ENCODE assay signal across 8 mouse cellular contexts in the genomic region with DNA sequence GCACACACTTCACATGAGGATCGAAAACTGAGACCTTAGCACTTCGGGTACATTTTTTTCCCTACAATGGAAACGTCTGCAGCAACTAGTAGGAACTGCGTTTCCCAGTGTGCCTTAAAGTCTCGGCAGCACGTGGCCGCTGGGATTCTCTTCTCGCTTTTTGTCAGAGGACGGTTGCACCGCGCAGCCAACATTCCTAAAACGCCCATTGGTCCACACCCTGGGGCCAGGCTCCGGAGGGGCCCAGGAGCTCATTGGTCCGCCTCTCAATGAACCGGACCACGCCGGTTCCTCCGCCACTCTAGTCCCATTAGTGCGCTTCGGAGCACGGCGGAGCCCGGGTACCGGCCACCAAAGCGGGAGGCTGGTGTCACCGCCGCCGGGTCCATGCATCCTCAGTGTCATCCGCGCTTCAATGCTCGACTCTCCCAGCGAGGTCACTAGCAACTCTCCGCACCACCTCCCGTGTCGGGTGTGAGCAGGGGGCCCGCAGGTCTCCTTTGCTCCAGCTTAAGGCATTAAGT. TPM values are rescaled to one million over a fixed set of nuclear protein-coding genes. Genes with fewer than 3 reads are reported as not detected.
A peak's percentile ranks its signal among the peaks of the same experiment; 100 is the strongest.
DNase-seq lines count a peak whose midpoint lies in the region; ATAC-seq and TF ChIP-seq lines count a peak whose summit lies in the region.

No protein-coding gene starts in this region.

- H3K36me3 ChIP-seq in hindbrain, postnatal 0 days (ENCODE audit: insufficient read depth, low read length): no peaks in the 10 kb centered on the region
- no peaks in the 10 kb centered on the region for H3K36me3 ChIP-seq in macrophage (ENCODE audit: inconsistent target)

- 1% methylated on average over 36 of the region's 36 CpGs for WGBS in hindbrain, postnatal 0 days
- under 1% methylated on average over 36 of the region's 36 CpGs for WGBS in macrophage (ENCODE audit: missing documents)

- DNase-seq in adipocyte (ENCODE audit: low spot score): peak; percentile 94
- peak; percentile 57 to 77 for DNase-seq in gastrocnemius, adult 8-10 months (ENCODE audit: low spot score in 2 of 2)
- DNase-seq in hindbrain, postnatal 0 days (ENCODE audit: low spot score): peak; percentile 95
- DNase-seq in left cerebral cortex, adult 2 months (ENCODE audit: extremely low spot score in 1 of 2, low spot score in 2 of 2): peak; percentile 75 to 79
- DNase-seq in right cerebral cortex, adult 18-20 months: peak; percentile 84
- DNase-seq in urinary bladder, postnatal 25 days (ENCODE audit: low spot score): peak; percentile 73

- H3K4me2 ChIP-seq in hindbrain, postnatal 0 days (ENCODE audit: low read depth, low read length): peak overlapping the region; percentile 67

- no peak for TF ChIP-seq CTCF in hindbrain, postnatal 0 days (IDR thresholded peaks at IDR 0.05; ENCODE audit: low read depth)
- TF ChIP-seq CTCF in left cerebral cortex, adult 2 months (IDR thresholded peaks at IDR 0.05): no peak

- peak overlapping the region; percentile 88 for H3K27ac ChIP-seq in hindbrain, postnatal 0 days
- peak overlapping the region; percentile 81 for H3K27ac ChIP-seq in left cerebral cortex, adult 2 months
- H3K27ac ChIP-seq in macrophage: no peak overlapping the region

- peaks cover 53% of the 10 kb centered on the region for H3K79me2 ChIP-seq in macrophage (ENCODE audit: inconsistent target)

- no peaks in the 10 kb centered on the region for H3K9me3 ChIP-seq in hindbrain, postnatal 0 days (ENCODE audit: low read length)

- intact Hi-C loops in left cerebral cortex, adult 2 months (cut with DNase I): loop anchor here (2.0 kb wide), 1 partner anchor 224 kb away; no protein-coding TSS in a partner anchor

- peak; percentile 52 for ATAC-seq in common myeloid progenitor, adult 5-6 weeks (replicated peaks; ENCODE audit: low read depth, poor library complexity, severe bottlenecking)
- ATAC-seq in hindbrain, postnatal 0 days: peak; percentile 91

- H3K27me3 ChIP-seq in hindbrain, postnatal 0 days (ENCODE audit: insufficient read depth, low read length): no peaks in the 10 kb centered on the region

- peak overlapping the region; percentile 77 for H3K4me3 ChIP-seq in hindbrain, postnatal 0 days (ENCODE audit: low read length)
- peak overlapping the region; percentile 93 for H3K4me3 ChIP-seq in left cerebral cortex, adult 2 months
- peak overlapping the region; percentile 49 for H3K4me3 ChIP-seq in macrophage (ENCODE audit: inconsistent target)

- H3K9ac ChIP-seq in hindbrain, postnatal 0 days (replicated peaks; ENCODE audit: low read length): peak overlapping the region; percentile 97

- H3K4me1 ChIP-seq in hindbrain, postnatal 0 days (ENCODE audit: insufficient read depth, low read length): no peaks in the 10 kb centered on the region

RNA-seq across cellular contexts. Expression of a gene that starts 1.3 kb away (rescaled TPM):
- total RNA-seq in common myeloid progenitor, adult 5-6 weeks (2017): 202 and 215 TPM in 2 replicates
- total RNA-seq in gastrocnemius, adult 8-10 months (2022): 100 to 1,000 TPM; 105 to 912 (median 433) TPM
- total RNA-seq in hindbrain, postnatal 0 days (2014; rRNA removed): 47.6 and 57.5 TPM in 2 replicates
- 30.6 and 35.1 TPM in 2 replicates for polyA plus RNA-seq in hindbrain, postnatal 0 days (2015; fragmentation: Nextera tagmentation; extraction: Ambion mirVana)
- total RNA-seq in left cerebral cortex, adult 2 months (2021): 10 to 100 TPM; 85.7 to 86.1 TPM
- total RNA-seq in macrophage (2018; cell fraction: chromatin; rRNA removed): 10 to 100 TPM in 21 of 26 experiments, 1 to 10 TPM in 5; 7.0 to 52.8 (median 22.2) TPM
- 10 to 100 TPM; 27.3 to 55.4 (median 42.0) TPM for total RNA-seq in macrophage (2018; cell fraction: cytosol; rRNA removed)
- 10 to 100 TPM; 14.4 to 59.7 (median 29.2) TPM for total RNA-seq in macrophage (2018; cell fraction: nucleus; rRNA removed)
- 35.2 to 73.4 TPM (median 38.5 TPM) in 3 replicates for polyA plus RNA-seq in macrophage (2018)

RNA-seq across cellular contexts. Expression of a gene that starts 38.7 kb away (rescaled TPM):
- 60.0 and 65.2 TPM in 2 replicates for total RNA-seq in common myeloid progenitor, adult 5-6 weeks (2017)
- 10 to 100 TPM in 2 of 4 experiments, 1 to 10 TPM in 2; 6.8 to 35.5 (median 20.0) TPM for total RNA-seq in gastrocnemius, adult 8-10 months (2022)
- total RNA-seq in hindbrain, postnatal 0 days (2014; rRNA removed): 18.2 and 19.6 TPM in 2 replicates
- polyA plus RNA-seq in hindbrain, postnatal 0 days (2015; fragmentation: Nextera tagmentation; extraction: Ambion mirVana): 7.1 and 7.5 TPM in 2 replicates
- 10 to 100 TPM; 47.1 to 47.5 TPM for total RNA-seq in left cerebral cortex, adult 2 months (2021)
- 10 to 100 TPM in 19 of 26 experiments, 1 to 10 TPM in 7; 1.4 to 19.3 (median 13.5) TPM for total RNA-seq in macrophage (2018; cell fraction: chromatin; rRNA removed)
- 10 to 100 TPM; 13.5 to 26.2 (median 21.8) TPM for total RNA-seq in macrophage (2018; cell fraction: cytosol; rRNA removed)
- total RNA-seq in macrophage (2018; cell fraction: nucleus; rRNA removed): 10 to 100 TPM in 22 of 26 experiments, 1 to 10 TPM in 4; 4.6 to 31.5 (median 18.1) TPM
- polyA plus RNA-seq in macrophage (2018): 14.5 to 17.0 TPM (median 15.9 TPM) in 3 replicates

RNA-seq across cellular contexts. Expression of a gene that starts 42.8 kb away (rescaled TPM):
- total RNA-seq in common myeloid progenitor, adult 5-6 weeks (2017): 181 and 258 TPM in 2 replicates
- 10 to 100 TPM; 19.8 to 32.6 (median 25.5) TPM for total RNA-seq in gastrocnemius, adult 8-10 months (2022)
- total RNA-seq in hindbrain, postnatal 0 days (2014; rRNA removed): 24.6 and 26.8 TPM in 2 replicates
- polyA plus RNA-seq in hindbrain, postnatal 0 days (2015; fragmentation: Nextera tagmentation; extraction: Ambion mirVana): 59.4 and 64.6 TPM in 2 replicates
- 10 to 100 TPM; 21.0 to 30.7 TPM for total RNA-seq in left cerebral cortex, adult 2 months (2021)
- 10 to 100 TPM in 12 of 26 experiments, 1 to 10 TPM in 14; 2.0 to 22.6 (median 8.2) TPM for total RNA-seq in macrophage (2018; cell fraction: chromatin; rRNA removed)
- 10 to 100 TPM; 18.4 to 41.7 (median 31.5) TPM for total RNA-seq in macrophage (2018; cell fraction: cytosol; rRNA removed)
- total RNA-seq in macrophage (2018; cell fraction: nucleus; rRNA removed): 10 to 100 TPM in 14 of 26 experiments, 1 to 10 TPM in 12; 3.2 to 31.0 (median 10.3) TPM
- polyA plus RNA-seq in macrophage (2018): 30.1 to 131 TPM (median 49.8 TPM) in 3 replicates

RNA-seq across cellular contexts. Expression of a gene that starts 53.9 kb away (rescaled TPM):
- 231 and 281 TPM in 2 replicates for total RNA-seq in common myeloid progenitor, adult 5-6 weeks (2017)
- 10 to 100 TPM; 14.0 to 19.3 (median 18.6) TPM for total RNA-seq in gastrocnemius, adult 8-10 months (2022)
- 15.9 and 21.4 TPM in 2 replicates for total RNA-seq in hindbrain, postnatal 0 days (2014; rRNA removed)
- 51.9 and 52.1 TPM in 2 replicates for polyA plus RNA-seq in hindbrain, postnatal 0 days (2015; fragmentation: Nextera tagmentation; extraction: Ambion mirVana)
- 10 to 100 TPM; 15.2 to 15.6 TPM for total RNA-seq in left cerebral cortex, adult 2 months (2021)
- total RNA-seq in macrophage (2018; cell fraction: chromatin; rRNA removed): 10 to 100 TPM in 7 of 26 experiments, 1 to 10 TPM in 19; 2.2 to 14.4 (median 7.6) TPM
- total RNA-seq in macrophage (2018; cell fraction: cytosol; rRNA removed): 10 to 100 TPM in 25 of 26 experiments, 1 to 10 TPM in 1; 8.5 to 30.6 (median 23.3) TPM
- total RNA-seq in macrophage (2018; cell fraction: nucleus; rRNA removed): 10 to 100 TPM in 8 of 26 experiments, 1 to 10 TPM in 18; 2.6 to 19.8 (median 7.4) TPM
- polyA plus RNA-seq in macrophage (2018): 15.7 to 56.1 TPM (median 40.4 TPM) in 3 replicates
